ENCODE assay signal across 13 mouse cellular contexts in the genomic region with DNA sequence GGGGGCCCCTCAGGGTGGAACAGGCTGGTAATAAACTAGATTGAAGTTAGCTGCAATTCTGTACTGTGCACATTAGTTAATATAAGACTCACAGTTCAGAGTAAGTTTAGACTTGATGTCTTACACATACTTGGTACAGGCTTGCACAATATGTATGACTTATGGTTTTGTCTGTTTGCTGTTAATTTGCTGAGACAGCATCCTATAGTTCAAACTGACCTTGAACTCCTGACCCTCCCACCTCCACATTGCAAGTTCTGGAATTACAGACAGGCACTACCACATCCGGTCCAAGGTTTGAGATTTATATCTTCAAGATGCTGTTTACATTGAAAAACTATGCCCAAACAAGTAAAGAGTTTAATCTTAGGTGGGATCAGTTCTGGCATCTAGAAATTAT.
"Had no signal": no experiment of that assay in that cellular context is flagged by ENCODE, and none has a peak within 500 bp of the region (broad histone marks: within the 10 kb centered on the region; RNA-seq: fewer than 3 reads in every experiment).

No protein-coding gene starts in this region.

- H3K4me2 ChIP-seq: liver, embryonic 11.5 days; liver, embryonic 15.5 days; midbrain, embryonic 13.5 days; neural tube, embryonic 15.5 days had no signal

- DNase-seq: kidney, postnatal 14 days; lung, adult 2 months; lung, postnatal 36 days; right cerebral cortex, adult 18-20 months; right cerebral cortex, postnatal 25 days; thymus, postnatal 36 days had no signal

- H3K4me1 ChIP-seq: liver, embryonic 15.5 days had no signal

- H3K27ac ChIP-seq: left cerebral cortex, adult 2 months; limb, embryonic 10.5 days; liver, embryonic 15.5 days; midbrain, embryonic 13.5 days; neural tube, embryonic 15.5 days had no signal

- ATAC-seq: lung, postnatal 0 days; midbrain, embryonic 13.5 days had no signal

- H3K36me3 ChIP-seq: limb, embryonic 10.5 days; liver, embryonic 15.5 days; midbrain, embryonic 13.5 days; neural tube, embryonic 15.5 days had no signal

- H3K9me3 ChIP-seq: limb, embryonic 10.5 days; liver, embryonic 15.5 days; midbrain, embryonic 13.5 days; neural tube, embryonic 15.5 days had no signal

- H3K4me3 ChIP-seq: left cerebral cortex, adult 2 months; limb, embryonic 10.5 days; liver, embryonic 15.5 days; midbrain, embryonic 13.5 days; neural tube, embryonic 15.5 days had no signal

- H3K27me3 ChIP-seq: liver, embryonic 15.5 days; midbrain, embryonic 13.5 days; neural tube, embryonic 15.5 days had no signal

- H3K9ac ChIP-seq: liver, embryonic 15.5 days; midbrain, embryonic 13.5 days; neural tube, embryonic 15.5 days had no signal
